Mouse (Mus musculus) myocyte (in vitro differentiated cells): ENCODE measurements around the gene Ror2. TPM values are rescaled to one million over a fixed set of nuclear protein-coding genes. Genes with fewer than 3 reads are reported as not detected.

Source experiments
- H3K27me3 ChIP-seq: one replicate; pipeline ENCODE4 v1.6.1; 2011; ENCODE audit not compliant: control insufficient read depth, insufficient read depth, insufficient read length
- H3K36me3 ChIP-seq: one replicate; pipeline ENCODE4 v1.6.1; 2011; ENCODE audit not compliant: control insufficient read depth, insufficient read depth
- H3K4me2 ChIP-seq: one replicate; pipeline ENCODE4 v1.6.1; 2011; ENCODE audit warnings: low read depth, control low read depth
- H3K4me3 ChIP-seq: one replicate; pipeline ENCODE4 v1.5.1; 2011; ENCODE audit warnings: mild to moderate bottlenecking, control low read depth, moderate library complexity
- H3K79me2 ChIP-seq: one replicate; pipeline ENCODE4 v1.6.1; 2011; ENCODE audit not compliant: control insufficient read depth, insufficient read depth
- H3ac ChIP-seq: one replicate; pipeline ENCODE4 v1.6.1; 2011; ENCODE audit not compliant: control insufficient read depth, insufficient read length
- CEBPB ChIP-seq: IDR thresholded peaks from 2 replicates; pipeline ENCODE4 v1.6.1; 2011; ENCODE audit warnings: mild to moderate bottlenecking, moderate library complexity; ENCODE audit not compliant: poor library complexity, insufficient read depth, severe bottlenecking
- E2F4 ChIP-seq: IDR thresholded peaks from one replicate; pipeline ENCODE4 v1.6.1; 2011; ENCODE audit warnings: mild to moderate bottlenecking, control low read depth, moderate library complexity; ENCODE audit not compliant: insufficient read depth
- MAX ChIP-seq: IDR thresholded peaks from one replicate; pipeline ENCODE4 v1.6.1; 2011; ENCODE audit warnings: low read depth, mild to moderate bottlenecking, control low read depth
- MYOD1 ChIP-seq, 3 experiments: IDR thresholded peaks; one replicate each; pipeline ENCODE4 v1.6.1; 2011; ENCODE audit warnings: control low read depth in 2 of 3, low read depth in 2 of 3, mild to moderate bottlenecking in 2 of 3, moderate library complexity in 1 of 3; ENCODE audit not compliant: insufficient read length in 2 of 3, control insufficient read depth in 1 of 3
- MYOG ChIP-seq, 3 experiments: IDR thresholded peaks; one replicate each; pipeline ENCODE4 v1.6.1; 2011; ENCODE audit warnings: control low read depth in 2 of 3, low read depth in 2 of 3, mild to moderate bottlenecking in 2 of 3; ENCODE audit not compliant: insufficient read length in 2 of 3, control insufficient read depth in 1 of 3, insufficient read depth in 1 of 3
- POLR2A ChIP-seq: IDR thresholded peaks from one replicate; pipeline ENCODE4 v1.6.1; 2011; ENCODE audit warnings: low read depth, mild to moderate bottlenecking, control low read depth, moderate library complexity; ENCODE audit not compliant: insufficient read length
- POLR2AphosphoS2 ChIP-seq: IDR thresholded peaks from one replicate; pipeline ENCODE4 v1.6.1; 2011; ENCODE audit warnings: low read depth, control low read depth; ENCODE audit not compliant: insufficient read length
- REST ChIP-seq: IDR thresholded peaks from one replicate; pipeline ENCODE4 v1.6.1; 2011; ENCODE audit warnings: mild to moderate bottlenecking, control low read depth, moderate library complexity; ENCODE audit not compliant: insufficient read depth, insufficient read length
- SRF ChIP-seq: IDR thresholded peaks from one replicate; pipeline ENCODE4 v1.6.1; 2011; ENCODE audit warnings: low read depth; ENCODE audit not compliant: control insufficient read depth, insufficient read length
- TCF12 ChIP-seq: IDR thresholded peaks from one replicate; pipeline ENCODE4 v1.6.1; 2011; ENCODE audit warnings: mild to moderate bottlenecking, control low read depth; ENCODE audit not compliant: poor library complexity, insufficient read depth, severe bottlenecking
- TCF3 ChIP-seq: IDR thresholded peaks from one replicate; pipeline ENCODE4 v1.6.1; 2011; ENCODE audit warnings: low read depth, control low read depth; ENCODE audit not compliant: insufficient read length
- USF1 ChIP-seq: IDR thresholded peaks from one replicate; pipeline ENCODE4 v1.6.1; 2011; ENCODE audit warnings: low read depth, mild to moderate bottlenecking, control low read depth, moderate library complexity
- polyA plus RNA-seq: library from polyadenylated mRNA; unstranded; fragments of >200 nt; fragmentation: generic; extraction: Trizol; gene quantifications from one replicate; pipeline ENCODE4 v1.2.1, GENCODE M21; 2012; ENCODE audit warnings: missing spikeins

The Ror2 gene
- polyA plus RNA-seq, 1 experiment, result 0.12 TPM

DNA sequence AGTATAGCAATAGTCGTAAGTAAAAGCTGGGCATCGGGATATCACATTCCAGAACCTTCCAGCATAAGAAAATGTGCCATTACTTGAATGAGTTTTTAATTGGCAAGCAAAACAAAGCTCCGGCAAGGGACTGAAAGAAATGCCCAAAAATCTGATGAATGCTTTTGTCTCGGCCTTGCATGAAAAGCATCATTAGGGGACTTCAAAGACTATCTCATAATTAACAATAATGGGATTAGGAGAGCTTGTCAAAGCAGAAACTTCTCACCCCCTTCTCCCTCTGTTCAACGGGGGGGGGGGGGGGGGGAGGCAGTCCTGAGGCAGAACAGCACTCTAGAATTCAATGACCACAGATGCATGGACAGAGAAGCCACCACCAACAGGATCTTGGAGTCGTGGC, 17.4 kb downstream of the Ror2 start:
- no peak overlapping the region for H3K4me2 ChIP-seq
- H3K79me2 ChIP-seq, result no peaks in the 10 kb centered on the region
- H3K27me3 ChIP-seq, result peaks cover 5% of the 10 kb centered on the region
- TF ChIP-seq SRF (no peak), USF1 (no peak), CEBPB (no peak), REST (no peak), E2F4 (no peak), POLR2AphosphoS2 (no peak), TCF12 (no peak), MYOD1 (IDR thresholded peaks at IDR 0.05; ENCODE audit: control insufficient read depth in 1 of 3, insufficient read length in 2 of 3, low read depth in 2 of 3) (no peak), TCF3 (no peak), MYOG (IDR thresholded peaks at IDR 0.05; ENCODE audit: control insufficient read depth in 1 of 3, insufficient read depth in 1 of 3, insufficient read length in 2 of 3, low read depth in 2 of 3) (no peak), POLR2A (no peak)
- no peak overlapping the region for H3ac ChIP-seq
- no peak overlapping the region for H3K4me3 ChIP-seq
- no peaks in the 10 kb centered on the region for H3K36me3 ChIP-seq

DNA sequence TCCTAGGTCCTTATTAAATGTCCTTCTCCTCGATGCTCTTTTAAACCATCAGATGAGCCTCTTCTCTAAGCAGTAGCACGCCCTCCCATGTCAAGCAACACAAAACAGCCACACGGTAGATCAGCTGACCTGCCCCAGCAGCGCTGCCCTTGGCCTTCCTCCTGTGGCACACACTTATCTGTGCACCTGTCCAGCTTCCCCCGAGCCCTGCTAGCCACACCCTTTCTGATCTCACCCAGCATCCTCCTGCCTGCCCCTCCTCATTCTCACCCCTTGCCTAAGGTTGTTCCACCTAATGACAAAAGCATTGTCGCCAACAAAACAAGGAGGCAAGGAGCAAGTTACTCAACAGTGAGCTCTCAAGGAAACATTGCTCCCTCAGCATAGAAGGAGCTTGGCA, 18.1 kb downstream of the Ror2 start:
- Histone ChIP-seq H3K4me2 (no peak overlapping the region), H3K27me3 (peaks cover 5% of the 10 kb centered on the region), H3K79me2 (no peaks in the 10 kb centered on the region), H3ac (no peak overlapping the region), H3K36me3 (no peaks in the 10 kb centered on the region), H3K4me3 (no peak overlapping the region)
- TF ChIP-seq POLR2A (no peak), MYOD1 (IDR thresholded peaks at IDR 0.05; ENCODE audit: control insufficient read depth in 1 of 3, insufficient read length in 2 of 3, low read depth in 2 of 3) (no peak), TCF3 (no peak), SRF (no peak), CEBPB (no peak), TCF12 (no peak), MAX (no peak), MYOG (IDR thresholded peaks at IDR 0.05; ENCODE audit: control insufficient read depth in 1 of 3, insufficient read depth in 1 of 3, insufficient read length in 2 of 3, low read depth in 2 of 3) (no peak), REST (no peak), E2F4 (no peak), POLR2AphosphoS2 (no peak), USF1 (no peak)

DNA sequence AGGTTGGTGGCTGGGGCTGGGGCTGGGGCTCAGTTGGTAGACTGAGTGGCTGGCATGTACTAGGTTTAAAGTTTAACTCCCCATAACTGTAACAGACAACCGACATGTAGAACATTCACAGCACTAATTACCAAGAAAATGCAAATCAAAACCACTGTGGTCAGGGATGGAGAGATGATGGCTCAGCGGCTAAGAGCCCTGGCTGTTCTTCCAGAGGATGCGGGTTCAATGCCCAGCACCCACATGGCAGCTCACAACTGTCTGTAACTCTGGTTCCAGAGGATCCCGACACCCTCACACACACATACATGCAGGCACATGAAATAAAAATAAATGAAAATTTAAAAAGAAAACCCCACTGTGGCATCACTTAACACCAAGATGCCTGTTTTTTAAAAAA, 18.8 kb downstream of the Ror2 start:
- Histone ChIP-seq H3K36me3 (no peaks in the 10 kb centered on the region), H3K4me3 (no peak overlapping the region), H3ac (no peak overlapping the region), H3K27me3 (peaks cover 5% of the 10 kb centered on the region), H3K4me2 (no peak overlapping the region), H3K79me2 (no peaks in the 10 kb centered on the region)
- TF ChIP-seq TCF3, result no peak
- no peak for TF ChIP-seq MAX
- no peak for TF ChIP-seq E2F4
- no peak for TF ChIP-seq TCF12
- TF ChIP-seq MYOG (IDR thresholded peaks at IDR 0.05; ENCODE audit: control insufficient read depth in 1 of 3, insufficient read depth in 1 of 3, insufficient read length in 2 of 3, low read depth in 2 of 3), result no peak
- TF ChIP-seq REST, result no peak
- TF ChIP-seq USF1, result no peak
- TF ChIP-seq POLR2AphosphoS2, result no peak
- no peak for TF ChIP-seq MYOD1 (IDR thresholded peaks at IDR 0.05; ENCODE audit: control insufficient read depth in 1 of 3, insufficient read length in 2 of 3, low read depth in 2 of 3)
- TF ChIP-seq CEBPB, result no peak
- no peak for TF ChIP-seq SRF

DNA sequence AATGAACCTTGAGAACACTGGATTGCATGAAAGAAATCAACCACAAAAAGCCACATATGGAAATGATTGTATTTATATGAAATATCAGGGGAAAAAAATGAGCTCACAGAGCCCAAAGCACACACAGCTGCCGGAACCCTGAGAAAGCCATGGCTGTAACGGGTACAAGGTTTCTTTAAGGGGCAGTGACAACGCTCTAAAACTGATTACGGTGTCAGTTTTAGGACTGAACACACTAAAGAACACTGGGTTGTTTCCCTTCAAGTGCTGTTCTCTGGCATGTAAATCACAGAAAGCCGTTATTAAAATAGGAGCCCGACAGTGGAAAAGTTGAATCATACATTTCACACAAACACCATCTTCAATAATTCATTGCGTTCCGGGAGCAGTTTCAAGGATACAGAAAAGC, 19.4 kb downstream of the Ror2 start:
- Histone ChIP-seq H3K36me3 (no peaks in the 10 kb centered on the region), H3K27me3 (peaks cover 5% of the 10 kb centered on the region), H3K4me3 (no peak overlapping the region), H3ac (no peak overlapping the region), H3K4me2 (no peak overlapping the region), H3K79me2 (no peaks in the 10 kb centered on the region)
- TF ChIP-seq TCF3 (no peak), SRF (no peak), POLR2A (no peak), REST (no peak), USF1 (no peak), TCF12 (no peak), CEBPB (no peak), MYOD1 (IDR thresholded peaks at IDR 0.05; ENCODE audit: control insufficient read depth in 1 of 3, insufficient read length in 2 of 3, low read depth in 2 of 3) (no peak), MAX (no peak), POLR2AphosphoS2 (no peak), MYOG (IDR thresholded peaks at IDR 0.05; ENCODE audit: control insufficient read depth in 1 of 3, insufficient read depth in 1 of 3, insufficient read length in 2 of 3, low read depth in 2 of 3) (no peak), E2F4 (no peak)

DNA sequence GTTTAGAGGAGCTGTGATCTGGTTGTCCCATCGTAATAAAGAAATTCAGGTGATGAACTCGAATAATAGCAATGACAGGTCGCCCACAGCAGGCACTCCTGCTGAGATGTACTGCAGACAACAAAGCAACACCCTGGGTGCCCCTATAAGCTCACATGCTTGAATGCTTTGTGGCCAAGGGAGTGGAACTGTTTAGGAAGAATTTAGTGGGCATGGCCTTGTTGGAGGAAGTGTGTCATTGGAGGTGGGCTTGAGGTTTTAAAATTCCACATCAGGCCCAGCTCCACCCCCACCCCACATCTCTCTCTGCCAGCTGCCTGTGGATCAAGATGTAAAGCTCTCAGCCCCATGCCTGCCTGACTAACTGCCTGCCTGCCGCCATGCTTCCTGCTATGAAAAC, 21.0 kb downstream of the Ror2 start:
- Histone ChIP-seq H3K4me2 (no peak overlapping the region), H3K79me2 (no peaks in the 10 kb centered on the region), H3K27me3 (peaks cover 5% of the 10 kb centered on the region), H3ac (no peak overlapping the region), H3K4me3 (no peak overlapping the region), H3K36me3 (no peaks in the 10 kb centered on the region)
- TF ChIP-seq POLR2AphosphoS2 (no peak), POLR2A (no peak), REST (no peak), TCF3 (no peak), E2F4 (no peak), MAX (no peak)
